Mouse (Mus musculus): ENCODE data around the gene Sh3bgr. TPM values are rescaled to one million over a fixed set of nuclear protein-coding genes. Genes with fewer than 3 reads are reported as not detected.

The Sh3bgr gene
- polyA plus RNA-seq, 1 experiment from 2014 or later, result 1.6 TPM

DNA sequence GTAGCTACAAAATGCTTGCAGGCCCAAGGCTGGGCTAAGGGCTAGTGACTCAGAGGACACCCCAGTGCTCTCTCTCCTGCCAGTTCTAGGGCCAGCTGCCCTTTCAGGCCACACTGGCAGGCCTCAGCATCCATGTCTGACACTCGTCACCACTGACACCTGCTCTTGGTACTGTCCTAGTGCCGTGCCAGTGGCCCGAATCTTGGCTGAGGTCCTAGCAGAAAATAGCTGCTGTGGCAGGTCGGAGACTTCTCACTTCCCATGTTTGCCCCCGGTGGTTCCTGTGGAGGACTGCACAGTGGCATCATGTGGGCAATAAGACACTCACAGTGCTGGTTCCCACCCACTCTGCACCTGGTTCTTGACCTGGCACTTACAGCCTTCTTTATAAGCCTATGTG, 21.2 kb downstream of the Sh3bgr start:
- Histone ChIP-seq H3K27me3 (no peaks in the 10 kb centered on the region), H3K4me3 (replicated peaks) (no peak overlapping the region), H3K36me3 (replicated peaks) (no peaks in the 10 kb centered on the region), H3K9me3 (no peaks in the 10 kb centered on the region), H3K27ac (no peak overlapping the region), H3K4me2 (no peak overlapping the region), H3K4me1 (no peaks in the 10 kb centered on the region), H3K9ac (no peak overlapping the region)
- no peak for ATAC-seq (ENCODE audit: low FRiP score)
- 79% methylated on average over 5 of the region's 5 CpGs for WGBS

DNA sequence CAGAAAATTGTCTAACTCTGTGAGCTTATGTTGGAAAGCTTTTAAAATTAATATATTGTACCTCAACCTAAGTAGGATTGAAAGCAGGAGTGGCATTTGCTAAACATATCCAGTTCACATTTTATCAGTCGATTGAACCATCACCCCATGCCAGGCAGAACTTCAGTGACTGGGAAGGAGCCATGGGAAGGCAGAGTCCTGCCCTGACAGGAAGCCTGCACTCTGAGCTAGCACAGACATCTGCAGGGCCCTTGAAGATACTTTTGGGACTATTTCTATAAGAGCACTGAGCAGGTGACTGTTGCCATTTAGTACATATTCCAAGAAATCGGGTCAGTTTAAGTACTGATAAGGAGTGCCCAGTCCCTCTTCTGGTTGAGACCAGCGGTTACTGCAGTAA, 21.7 kb downstream of the Sh3bgr start:
- ATAC-seq (ENCODE audit: low FRiP score), result no peak
- Histone ChIP-seq H3K9me3 (no peaks in the 10 kb centered on the region), H3K4me1 (no peaks in the 10 kb centered on the region), H3K36me3 (replicated peaks) (no peaks in the 10 kb centered on the region), H3K27ac (no peak overlapping the region), H3K9ac (no peak overlapping the region), H3K4me2 (no peak overlapping the region), H3K27me3 (no peaks in the 10 kb centered on the region), H3K4me3 (replicated peaks) (no peak overlapping the region)
- 87% methylated on average over 3 of the region's 3 CpGs for WGBS

- H3K27ac ChIP-seq, result no peak overlapping the region
- H3K27me3 ChIP-seq, result no peaks in the 10 kb centered on the region
- 88% methylated on average over 1 of the region's 1 CpGs for WGBS
- no peak for ATAC-seq (ENCODE audit: low FRiP score)
- no peak overlapping the region for H3K4me3 ChIP-seq (replicated peaks)
- H3K9ac ChIP-seq, result no peak overlapping the region
- H3K9me3 ChIP-seq, result no peaks in the 10 kb centered on the region
- H3K4me2 ChIP-seq, result no peak overlapping the region
- H3K36me3 ChIP-seq (replicated peaks), result no peaks in the 10 kb centered on the region
- H3K4me1 ChIP-seq, result no peaks in the 10 kb centered on the region
These were observed 22.2 kb downstream of the Sh3bgr start for GRCm38 (mm10) chr16:96222452-96222851.

GRCm38 (mm10) chr16:96228438-96228837, 28.2 kb downstream of the Sh3bgr start:
- WGBS, result 80% methylated on average over 13 of the region's 13 CpGs
- Histone ChIP-seq H3K9me3 (no peaks in the 10 kb centered on the region), H3K36me3 (replicated peaks) (no peaks in the 10 kb centered on the region), H3K9ac (no peak overlapping the region), H3K27ac (no peak overlapping the region), H3K27me3 (peaks cover 6% of the 10 kb centered on the region; the same call in 1 of the 2 replicates), H3K4me2 (no peak overlapping the region), H3K4me3 (replicated peaks) (no peak overlapping the region), H3K4me1 (no peaks in the 10 kb centered on the region)
- no peak for ATAC-seq (ENCODE audit: low FRiP score)

GRCm38 (mm10) chr16:96229044-96229555, 28.9 kb downstream of the Sh3bgr start:
- no peaks in the 10 kb centered on the region for H3K9me3 ChIP-seq
- no peak overlapping the region for H3K9ac ChIP-seq
- no peaks in the 10 kb centered on the region for H3K36me3 ChIP-seq (replicated peaks)
- no peak for ATAC-seq (ENCODE audit: low FRiP score)
- no peaks in the 10 kb centered on the region for H3K4me1 ChIP-seq
- H3K4me2 ChIP-seq, result no peak overlapping the region
- no peak overlapping the region for H3K4me3 ChIP-seq (replicated peaks)
- H3K27me3 ChIP-seq, result peaks cover 6% of the 10 kb centered on the region; the same call in 1 of the 2 replicates
- 62% methylated on average over 8 of the region's 8 CpGs for WGBS
- H3K27ac ChIP-seq, result no peak overlapping the region

DNA sequence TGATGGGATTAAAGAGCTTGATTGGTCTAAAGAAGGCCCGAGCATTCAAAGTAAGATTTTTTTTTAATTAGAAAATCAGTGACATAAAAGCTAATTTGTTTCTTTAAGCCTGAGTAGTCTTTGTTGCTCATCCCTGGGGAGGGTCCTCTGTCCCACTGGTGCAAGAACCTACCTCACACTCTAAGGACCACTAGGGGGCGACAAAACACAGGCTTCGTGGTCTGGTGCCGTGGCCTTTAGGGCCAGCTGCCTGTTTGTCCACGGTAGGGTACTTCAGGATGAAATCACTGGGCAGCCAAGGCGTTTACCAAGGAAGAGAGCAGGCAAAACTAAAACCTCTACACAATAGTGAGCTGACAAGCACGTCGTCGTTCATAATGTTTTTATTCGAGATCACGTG, 30.2 kb downstream of the Sh3bgr start:
- Histone ChIP-seq H3K9ac (no peak overlapping the region), H3K9me3 (no peaks in the 10 kb centered on the region), H3K4me1 (peaks cover 3% of the 10 kb centered on the region), H3K4me3 (replicated peaks) (no peak overlapping the region), H3K36me3 (replicated peaks) (no peaks in the 10 kb centered on the region), H3K4me2 (no peak overlapping the region), H3K27ac (no peak overlapping the region), H3K27me3 (peaks cover 6% of the 10 kb centered on the region; the same call in 1 of the 2 replicates)
- 27% methylated on average over 11 of the region's 11 CpGs for WGBS
- peak; percentile 83 for ATAC-seq (ENCODE audit: low FRiP score)

GRCm38 (mm10) chr16:96231251-96231650, 31.0 kb downstream of the Sh3bgr start:
- 94% methylated on average over 4 of the region's 4 CpGs for WGBS
- ATAC-seq (ENCODE audit: low FRiP score), result no peak

DNA sequence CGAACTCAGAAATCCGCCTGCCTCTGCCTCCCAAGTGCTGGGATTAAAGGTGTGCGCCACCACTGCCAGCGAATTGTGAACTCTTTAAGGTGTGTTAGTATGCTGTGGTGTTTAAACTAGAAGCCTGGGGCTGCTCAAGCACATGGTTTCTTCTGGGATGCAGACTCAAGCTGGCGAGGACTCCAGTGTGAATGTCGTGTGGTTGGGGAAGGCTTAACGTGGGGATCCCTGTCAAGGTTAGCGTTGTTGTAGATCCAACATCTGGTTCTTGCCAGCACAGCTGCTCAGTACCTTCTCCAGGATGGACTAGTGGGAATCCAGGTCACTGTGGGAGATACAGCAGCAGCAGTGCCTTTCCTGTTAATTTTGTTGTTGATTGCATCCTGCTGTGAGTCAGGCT, 31.7 kb downstream of the Sh3bgr start:
- Histone ChIP-seq H3K27ac (no peak overlapping the region), H3K4me3 (replicated peaks) (no peak overlapping the region), H3K9me3 (no peaks in the 10 kb centered on the region), H3K27me3 (peaks cover 6% of the 10 kb centered on the region; the same call in 1 of the 2 replicates), H3K4me1 (peaks cover 8% of the 10 kb centered on the region), H3K36me3 (replicated peaks) (no peaks in the 10 kb centered on the region), H3K9ac (no peak overlapping the region), H3K4me2 (no peak overlapping the region)
- no peak for ATAC-seq (ENCODE audit: low FRiP score)
- 92% methylated on average over 8 of the region's 8 CpGs for WGBS

More at GRCm38 (mm10) chr16:96231251-96231650, 31.0 kb downstream of the Sh3bgr start:
- Histone ChIP-seq H3K27ac (no peak overlapping the region), H3K4me1 (peaks cover 8% of the 10 kb centered on the region), H3K36me3 (replicated peaks) (no peaks in the 10 kb centered on the region), H3K9ac (no peak overlapping the region), H3K4me3 (replicated peaks) (no peak overlapping the region), H3K4me2 (no peak overlapping the region), H3K27me3 (peaks cover 6% of the 10 kb centered on the region; the same call in 1 of the 2 replicates), H3K9me3 (no peaks in the 10 kb centered on the region)

DNA sequence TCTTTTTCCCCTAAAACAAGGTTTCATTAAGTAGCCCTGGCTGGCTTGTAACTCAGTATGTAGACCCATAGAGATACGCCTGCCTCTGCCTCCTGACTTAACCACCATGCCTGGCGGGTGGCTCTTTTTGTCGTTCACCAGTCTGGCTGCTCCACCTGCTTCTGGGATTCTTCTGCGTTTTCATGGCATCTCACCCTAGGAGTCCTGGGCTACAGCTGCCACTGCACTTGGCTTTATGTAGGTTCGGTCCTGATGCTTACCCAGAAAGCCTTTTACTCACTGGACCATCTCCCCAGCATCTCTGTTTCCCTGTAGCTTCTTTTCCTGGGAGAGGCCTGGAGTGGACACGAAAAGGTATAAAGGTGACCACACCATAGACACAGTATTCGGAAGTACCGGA, 33.7 kb downstream of the Sh3bgr start:
- no peak for ATAC-seq (ENCODE audit: low FRiP score)
- no peaks in the 10 kb centered on the region for H3K9me3 ChIP-seq
- H3K36me3 ChIP-seq (replicated peaks), result no peaks in the 10 kb centered on the region
- 91% methylated on average over 8 of the region's 8 CpGs for WGBS
- H3K27ac ChIP-seq, result no peak overlapping the region
- H3K9ac ChIP-seq, result no peak overlapping the region
- H3K4me1 ChIP-seq, result peaks cover 8% of the 10 kb centered on the region
- peaks cover under 1% of the 10 kb centered on the region; the same call in 1 of the 2 replicates for H3K27me3 ChIP-seq
- no peak overlapping the region for H3K4me3 ChIP-seq (replicated peaks)
- no peak overlapping the region for H3K4me2 ChIP-seq

GRCm38 (mm10) chr16:96235366-96235970, 35.2 kb downstream of the Sh3bgr start, which contains the start of gene B3galt5:
Gene B3galt5, plus strand, starts transcription at chr16:96235801.
- Histone ChIP-seq H3K9me3 (no peaks in the 10 kb centered on the region), H3K27me3 (no peaks in the 10 kb centered on the region), H3K4me1 (peaks cover 8% of the 10 kb centered on the region), H3K4me2 (peak within 1 kb of the TSS; percentile 26), H3K9ac (no peak within 1 kb of the TSS), H3K4me3 (replicated peaks) (no peak within 1 kb of the TSS), H3K36me3 (replicated peaks) (no peaks in the 10 kb centered on the region), H3K27ac (no peak within 1 kb of the TSS)
- 56% methylated on average over 17 of the region's 17 CpGs for WGBS
- no peak for ATAC-seq (ENCODE audit: low FRiP score)

DNA sequence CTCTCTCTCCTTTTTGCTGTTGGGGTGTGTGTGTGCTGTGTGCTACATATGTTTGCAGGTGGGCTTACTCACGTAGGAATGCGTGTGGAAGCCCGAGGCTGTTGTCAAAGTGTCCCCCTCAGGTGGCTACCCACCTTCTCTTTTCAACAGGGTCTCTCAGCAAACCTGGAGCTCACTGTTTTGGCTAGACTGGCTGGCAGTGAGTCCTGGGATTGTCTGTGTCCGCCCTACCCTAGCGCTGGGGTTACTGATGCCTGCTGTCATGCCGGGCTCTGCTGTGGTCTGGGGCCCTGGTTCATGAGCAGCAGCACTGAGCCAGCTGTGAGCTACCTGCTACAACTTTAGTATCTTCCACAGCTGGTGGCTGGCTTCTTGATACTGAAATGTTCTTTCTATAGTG, 44.2 kb downstream of the Sh3bgr start:
- no peaks in the 10 kb centered on the region for H3K36me3 ChIP-seq (replicated peaks)
- 86% methylated on average over 6 of the region's 6 CpGs for WGBS
- no peaks in the 10 kb centered on the region for H3K27me3 ChIP-seq
- no peak for ATAC-seq (ENCODE audit: low FRiP score)
- no peak overlapping the region for H3K9ac ChIP-seq
- H3K27ac ChIP-seq, result no peak overlapping the region
- peaks cover 6% of the 10 kb centered on the region for H3K9me3 ChIP-seq
- no peak overlapping the region for H3K4me2 ChIP-seq
- H3K4me3 ChIP-seq (replicated peaks), result no peak overlapping the region
- no peaks in the 10 kb centered on the region for H3K4me1 ChIP-seq

GRCm38 (mm10) chr16:96249635-96250034, 49.4 kb downstream of the Sh3bgr start:
- WGBS, result 81% methylated on average over 7 of the region's 7 CpGs
- H3K4me1 ChIP-seq, result no peaks in the 10 kb centered on the region
- H3K4me3 ChIP-seq (replicated peaks), result no peak overlapping the region
- peak; percentile 46; the same call in 1 of the 2 replicates for ATAC-seq (ENCODE audit: low FRiP score)
- H3K36me3 ChIP-seq (replicated peaks), result no peaks in the 10 kb centered on the region
- H3K4me2 ChIP-seq, result no peak overlapping the region
- no peak overlapping the region for H3K27ac ChIP-seq
- H3K9ac ChIP-seq, result no peak overlapping the region
- H3K27me3 ChIP-seq, result no peaks in the 10 kb centered on the region
- peaks cover 6% of the 10 kb centered on the region for H3K9me3 ChIP-seq

DNA sequence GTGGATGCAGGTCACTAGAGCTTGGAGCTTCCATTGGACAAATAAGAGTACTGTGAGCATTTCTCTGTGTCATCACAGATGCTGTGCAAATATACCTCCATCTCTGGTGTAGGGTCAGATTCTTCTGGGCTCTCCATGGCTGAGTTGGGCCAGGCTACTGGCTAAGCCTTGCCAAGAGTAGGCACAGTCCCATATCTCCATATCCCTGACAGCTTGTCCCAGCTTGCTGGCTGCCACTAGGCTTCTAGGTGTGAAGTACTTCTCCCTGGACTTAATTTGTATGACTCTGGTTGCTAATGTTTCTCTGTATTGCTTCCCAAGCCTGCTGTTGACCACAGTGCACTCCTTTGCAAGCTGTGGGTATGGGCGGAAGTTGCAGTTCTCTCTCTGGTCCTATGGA, 51.9 kb downstream of the Sh3bgr start:
- Histone ChIP-seq H3K27ac (no peak overlapping the region), H3K36me3 (replicated peaks) (no peaks in the 10 kb centered on the region), H3K4me1 (no peaks in the 10 kb centered on the region), H3K4me3 (replicated peaks) (no peak overlapping the region), H3K27me3 (no peaks in the 10 kb centered on the region), H3K9me3 (peaks cover 6% of the 10 kb centered on the region), H3K9ac (no peak overlapping the region), H3K4me2 (no peak overlapping the region)
- WGBS, result 82% methylated on average over 1 of the region's 1 CpGs
- ATAC-seq (ENCODE audit: low FRiP score), result no peak

Data from forebrain, embryonic 12.5 days (tissue).